Mouse (Mus musculus): ENCODE data around the gene Olfr877. TPM values are rescaled to one million over a fixed set of nuclear protein-coding genes. Genes with fewer than 3 reads are reported as not detected.

Olfr877 gene
- not detected for total RNA-seq (2021)

DNA sequence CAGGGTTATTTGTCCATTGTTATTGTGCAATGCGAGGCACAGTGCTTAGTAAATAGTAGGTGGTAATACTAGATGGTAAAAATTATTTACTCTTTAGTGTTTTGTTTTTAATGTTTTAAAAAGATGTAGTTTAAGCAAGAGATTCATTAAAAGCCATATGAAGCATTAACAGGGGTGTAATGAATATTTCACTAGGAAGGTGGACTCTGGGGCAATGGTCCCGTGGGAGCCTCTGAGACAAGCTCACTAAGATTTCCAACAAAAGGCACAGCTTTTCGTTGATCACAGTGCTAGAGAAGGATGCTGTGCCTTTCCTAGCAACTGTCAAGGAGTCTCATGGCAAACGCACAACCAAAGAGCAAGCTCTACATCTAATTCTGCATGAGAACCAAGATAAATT, at the start of gene Olfr877:
Gene Olfr877 (plus strand): TSS at position 301 of the 400 bp plus-strand sequence.
- DNase-seq (ENCODE audit: extremely low spot score in 1 of 2, low spot score in 2 of 2), result no peak
- intact Hi-C loops (cut with DNase I), result no loop called here

DNA sequence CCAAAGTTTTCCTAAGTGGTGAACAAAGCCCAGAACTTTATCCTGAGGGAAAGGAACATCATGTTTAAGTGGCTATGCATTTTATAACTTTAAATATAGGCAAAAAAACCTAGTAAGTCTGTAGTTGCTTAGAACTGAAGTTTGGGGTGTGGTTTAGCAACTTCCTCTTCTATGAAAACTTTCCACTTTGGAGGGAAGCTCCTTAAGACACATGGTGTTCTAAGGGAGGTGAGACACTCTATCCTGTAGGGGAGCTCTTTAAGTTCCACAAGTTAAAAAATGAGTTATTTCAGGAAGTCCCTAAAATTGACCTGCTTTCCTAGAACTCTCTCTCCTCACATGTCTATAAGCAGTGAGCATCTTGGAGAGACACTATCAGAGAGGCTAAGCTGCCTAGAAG, 46.8 kb upstream of the Olfr877 start:
- intact Hi-C loops (cut with DNase I), result no loop called here

DNA sequence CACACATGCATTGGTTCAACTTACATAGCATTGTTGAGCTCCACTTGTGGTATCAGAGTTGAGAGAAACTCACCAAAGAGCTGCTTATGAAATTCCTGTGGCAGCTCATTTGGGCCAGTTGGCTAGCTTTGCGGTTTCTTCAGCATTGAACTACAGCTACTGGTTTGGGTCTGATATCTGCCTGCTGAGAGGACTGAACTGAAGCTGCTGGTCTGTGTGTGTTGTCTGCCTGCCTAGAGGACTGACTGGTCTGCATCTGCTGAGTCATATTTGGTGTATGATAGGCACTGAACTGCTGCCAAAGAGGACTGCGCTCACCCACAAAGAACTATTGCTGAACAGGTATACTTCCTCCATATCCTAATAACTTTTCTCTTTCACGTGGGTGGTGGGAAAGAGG, 45.6 kb upstream of the Olfr877 start:
- no peak for DNase-seq (ENCODE audit: extremely low spot score in 1 of 2, low spot score in 2 of 2)
- intact Hi-C loops (cut with DNase I), result no loop called here

More for the DNA sequence above, 46.8 kb upstream of the Olfr877 start:
- DNase-seq (ENCODE audit: extremely low spot score in 1 of 2, low spot score in 2 of 2), result no peak

DNA sequence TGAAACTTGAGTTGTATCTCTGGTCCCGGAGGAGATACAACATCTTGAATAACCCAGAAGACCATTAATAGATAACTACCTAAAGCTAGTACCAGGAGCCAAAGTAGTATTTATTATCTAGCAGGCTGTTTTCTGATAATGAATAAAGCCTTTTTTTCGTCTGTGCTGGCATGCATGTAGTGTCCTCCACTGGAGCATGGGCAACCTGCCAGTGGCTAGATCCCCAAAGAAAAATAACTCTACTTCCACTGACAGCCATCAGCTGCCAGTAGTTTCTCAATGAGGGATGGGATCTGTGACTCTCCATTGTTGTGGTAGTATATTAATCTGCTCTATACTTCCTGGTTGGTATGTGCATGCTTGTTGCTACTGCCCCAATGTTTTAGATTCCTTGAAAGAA, 45.1 kb upstream of the Olfr877 start:
- no peak for DNase-seq (ENCODE audit: extremely low spot score in 1 of 2, low spot score in 2 of 2)
- intact Hi-C loops (cut with DNase I), result no loop called here

DNA sequence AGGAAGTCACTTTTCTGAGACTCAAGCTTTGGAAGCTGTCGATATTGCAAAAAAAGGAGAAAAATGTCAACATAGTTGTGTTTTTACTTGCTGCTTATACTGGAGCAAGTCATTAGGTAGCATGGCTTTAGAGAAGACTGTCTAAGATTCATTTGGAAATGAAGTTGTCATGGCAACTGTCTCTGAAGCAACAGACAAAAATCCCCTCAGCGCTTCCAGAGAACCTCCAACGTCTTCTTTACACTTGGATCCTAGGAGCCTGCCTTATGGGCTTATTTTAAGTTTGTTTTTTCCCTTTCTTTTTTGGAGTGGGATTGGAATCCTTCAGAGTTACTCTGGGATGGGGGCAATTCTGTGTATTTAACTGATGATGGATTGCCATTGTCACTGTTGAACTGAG, 39.4 kb upstream of the Olfr877 start:
- peak in 1 of 2 experiments; percentile 74 for DNase-seq (ENCODE audit: extremely low spot score in 1 of 2, low spot score in 2 of 2)
- intact Hi-C loops (cut with DNase I), result no loop called here

DNA sequence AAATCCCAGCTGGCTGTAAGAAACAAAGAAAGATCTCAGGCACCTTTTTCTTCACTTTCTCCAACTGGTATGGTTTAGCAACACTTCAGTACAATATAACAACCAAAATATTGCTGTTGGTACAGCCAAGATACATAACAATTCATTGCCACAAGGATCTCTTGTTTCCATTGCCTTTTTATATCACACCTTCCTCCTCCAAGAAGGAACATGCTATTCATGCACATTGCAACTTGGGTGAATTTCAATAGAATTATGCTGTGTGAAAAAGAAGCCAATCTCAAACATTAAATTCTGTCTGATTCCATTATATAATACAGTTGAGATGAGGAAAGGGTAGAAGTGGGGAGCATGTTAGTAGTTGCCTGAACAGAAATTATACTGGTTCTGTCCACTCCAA, 24.2 kb upstream of the Olfr877 start:
- intact Hi-C loops (cut with DNase I), result loop anchor here (5.0 kb wide), 1 partner anchor 97 kb away; no protein-coding TSS in a partner anchor
- DNase-seq (ENCODE audit: extremely low spot score in 1 of 2, low spot score in 2 of 2), result no peak

DNA sequence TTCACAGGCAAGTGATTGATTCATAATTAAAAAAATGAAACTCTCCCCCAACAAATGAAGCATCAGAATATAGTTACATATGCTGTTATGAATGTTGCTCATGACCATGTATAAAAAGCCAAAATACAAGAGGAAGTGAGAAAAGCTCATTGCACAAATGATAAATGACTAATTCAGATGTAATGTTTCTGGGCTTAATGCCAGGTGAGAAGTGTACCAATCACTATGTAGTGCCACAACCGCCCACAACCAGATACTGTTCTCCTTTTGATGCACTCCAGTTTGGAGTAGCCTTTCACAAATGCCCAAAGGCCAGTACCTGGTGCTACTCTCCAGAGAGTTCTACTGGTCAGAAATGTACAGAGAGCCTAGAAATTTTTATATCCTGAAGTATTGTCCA, 20.7 kb upstream of the Olfr877 start:
- intact Hi-C loops (cut with DNase I), result loop anchor here (5.0 kb wide), 1 partner anchor 94 kb away; no protein-coding TSS in a partner anchor

DNA sequence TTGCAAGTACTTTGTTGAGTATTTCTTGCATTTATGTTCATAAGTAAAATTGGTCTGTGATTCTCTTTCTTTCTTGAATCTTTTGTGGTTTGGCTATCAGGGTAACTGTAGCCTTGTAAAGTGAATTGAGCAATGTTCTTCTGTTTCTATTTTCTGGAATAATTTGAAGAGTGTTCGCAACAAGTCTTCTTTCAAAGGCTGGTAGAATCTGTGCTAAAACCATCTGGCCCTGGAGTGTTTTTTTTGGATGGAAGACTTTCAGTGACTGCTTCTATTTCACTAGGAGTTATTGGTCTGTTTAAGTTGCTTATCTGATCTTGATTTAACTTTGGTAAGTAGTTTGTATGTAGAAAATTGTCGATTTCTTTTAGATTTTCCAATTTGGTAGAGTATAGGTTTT, 4.8 kb upstream of the Olfr877 start:
- intact Hi-C loops (cut with DNase I), result no loop called here
- DNase-seq (ENCODE audit: extremely low spot score in 1 of 2, low spot score in 2 of 2), result no peak

More for the DNA sequence above, 20.7 kb upstream of the Olfr877 start:
- DNase-seq (ENCODE audit: extremely low spot score in 1 of 2, low spot score in 2 of 2), result no peak

DNA sequence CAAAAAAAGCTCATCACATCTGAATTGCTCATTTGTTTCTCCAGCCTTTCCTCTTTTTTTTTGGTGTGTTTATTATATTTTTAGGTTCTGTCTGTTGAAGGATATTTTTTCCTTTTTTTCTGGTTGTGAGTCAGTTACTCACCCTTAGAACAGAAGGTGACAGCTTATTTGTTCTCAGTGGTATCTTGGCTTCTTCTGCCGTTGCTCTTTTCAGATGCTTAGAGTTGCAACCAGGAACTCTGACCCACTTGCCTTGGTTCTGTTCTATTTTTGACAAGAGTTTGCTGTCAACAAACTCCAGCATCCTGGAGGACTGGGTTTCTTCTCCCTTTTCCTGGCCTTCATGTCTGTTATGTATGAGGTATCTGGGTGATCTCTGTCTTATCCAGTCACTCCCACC, 9.3 kb downstream of the Olfr877 start:
- intact Hi-C loops (cut with DNase I), result no loop called here
- no peak for DNase-seq (ENCODE audit: extremely low spot score in 1 of 2, low spot score in 2 of 2)

DNA sequence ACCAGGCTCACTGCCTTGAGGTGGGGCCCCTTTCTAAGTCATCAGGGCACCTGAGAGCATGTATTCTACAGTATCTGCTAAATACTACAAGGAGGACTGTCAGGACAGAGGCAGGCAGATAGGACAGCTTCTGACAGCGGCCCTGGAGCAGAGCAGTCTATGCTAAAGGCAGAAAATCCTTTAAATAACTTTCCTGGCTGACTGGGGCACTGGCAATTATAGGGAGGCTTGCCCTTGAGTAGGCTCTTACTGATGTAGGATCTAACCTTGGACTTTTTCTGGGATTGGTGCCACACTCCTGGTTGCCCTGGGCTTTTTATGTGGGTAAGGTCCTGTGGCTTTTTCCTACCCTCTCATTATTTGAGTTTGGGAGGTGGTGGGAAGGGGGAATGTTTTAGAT, 16.2 kb downstream of the Olfr877 start:
- DNase-seq (ENCODE audit: extremely low spot score in 1 of 2, low spot score in 2 of 2), result no peak
- intact Hi-C loops (cut with DNase I), result no loop called here

DNA sequence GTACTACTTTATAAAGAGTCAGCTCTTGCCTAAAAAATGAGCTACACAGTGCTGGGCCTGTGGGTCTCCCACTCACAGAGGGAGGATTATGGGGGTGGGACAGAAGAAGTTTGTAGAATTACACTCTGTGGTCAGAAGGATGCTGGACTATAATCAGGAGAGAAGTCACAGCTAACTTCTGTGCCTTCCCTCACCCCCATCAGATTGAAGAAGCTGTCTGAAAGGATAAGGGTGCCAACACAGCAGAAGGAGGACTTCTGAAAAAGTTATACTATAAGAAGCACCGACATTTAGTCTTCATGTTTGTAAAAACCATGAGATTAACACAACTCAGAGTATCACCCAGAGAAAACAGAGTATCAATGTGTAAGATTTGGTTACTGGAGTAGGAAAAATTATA, 17.0 kb downstream of the Olfr877 start:
- no peak for DNase-seq (ENCODE audit: extremely low spot score in 1 of 2, low spot score in 2 of 2)
- intact Hi-C loops (cut with DNase I), result no loop called here

DNA sequence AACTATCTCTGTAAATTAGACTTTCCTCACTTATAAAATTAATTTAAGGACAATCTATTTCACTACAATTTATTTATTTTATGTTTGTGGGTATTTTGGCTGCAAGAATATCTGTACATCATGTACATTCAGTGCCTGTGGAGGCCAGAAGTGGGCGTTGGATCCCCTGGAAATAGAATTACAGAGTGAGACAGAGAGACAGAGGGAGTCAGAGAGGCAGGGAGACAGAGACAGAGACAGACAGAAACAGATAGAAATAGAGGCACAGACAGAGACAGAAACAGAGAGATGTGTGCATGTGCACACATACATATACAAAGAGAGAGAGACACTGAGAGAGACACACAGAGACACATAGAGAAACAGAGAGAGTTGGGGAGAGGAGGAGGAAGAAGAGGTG, 17.5 kb downstream of the Olfr877 start:
- intact Hi-C loops (cut with DNase I), result no loop called here
- DNase-seq (ENCODE audit: extremely low spot score in 1 of 2, low spot score in 2 of 2), result no peak

DNA sequence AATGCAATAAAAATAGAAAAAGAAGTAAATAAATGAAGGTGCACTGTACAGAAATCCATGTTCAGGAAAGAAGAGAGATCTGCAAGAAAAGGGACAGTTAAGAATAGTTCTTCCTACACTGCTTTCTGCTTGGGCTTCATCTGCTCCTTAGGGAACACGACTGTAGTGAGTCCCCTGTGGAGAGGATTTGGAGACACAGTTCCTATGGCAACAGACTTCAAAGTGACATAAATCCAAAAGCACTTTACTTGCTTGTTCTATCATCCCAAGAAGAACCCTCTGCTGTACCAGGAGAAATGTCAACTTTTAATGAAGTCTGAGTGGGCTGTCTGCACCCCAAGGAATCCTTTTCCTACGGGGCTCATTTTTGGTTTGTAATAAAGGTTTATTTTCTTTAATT, 36.9 kb downstream of the Olfr877 start:
- intact Hi-C loops (cut with DNase I), result no loop called here
- DNase-seq (ENCODE audit: extremely low spot score in 1 of 2, low spot score in 2 of 2), result peak in 1 of 2 experiments; percentile 63

DNA sequence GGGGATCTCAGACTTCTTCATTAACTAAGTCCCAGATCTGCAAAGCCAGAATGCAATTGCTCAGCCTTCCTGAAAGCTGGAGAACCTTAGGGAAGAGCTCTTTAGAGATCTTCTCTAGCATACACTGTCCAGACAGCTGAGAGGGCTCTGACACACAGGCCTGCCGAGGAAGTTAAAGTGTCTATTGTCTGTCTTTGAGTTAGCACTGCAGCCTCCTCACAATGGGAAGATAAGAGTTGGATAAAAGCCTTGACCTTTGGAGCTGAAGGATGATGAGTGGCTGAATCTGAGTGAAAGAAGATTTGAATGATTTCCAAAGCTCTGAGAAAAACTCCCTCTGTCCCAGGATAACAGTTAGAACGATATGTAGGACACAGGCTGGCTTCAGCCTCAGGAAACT, 42.6 kb downstream of the Olfr877 start, which contains the start of gene Olfr145:
Gene Olfr145 (plus strand): TSS at position 64 of the 400 bp plus-strand sequence.
- intact Hi-C loops (cut with DNase I), result no loop called here

DNA sequence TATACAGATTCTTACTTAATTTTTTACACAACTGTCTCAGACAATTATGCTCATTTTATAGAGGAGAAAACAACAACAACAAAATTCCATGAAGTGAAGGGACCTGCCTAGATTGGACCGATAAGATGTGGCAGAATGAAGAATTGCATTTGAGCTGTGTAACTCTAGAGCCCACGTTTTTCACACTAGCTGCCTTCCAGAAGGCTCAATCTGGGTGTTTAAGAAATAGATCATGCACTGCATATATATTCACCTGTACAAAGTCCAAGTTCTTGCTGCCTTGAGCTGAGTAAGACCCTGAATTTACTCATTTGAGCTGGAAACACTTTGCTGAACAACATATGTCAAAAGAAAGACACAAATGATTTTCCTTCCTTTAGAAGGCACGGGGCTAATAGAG, 51.5 kb downstream of the Olfr877 start:
- DNase-seq (ENCODE audit: extremely low spot score in 1 of 2, low spot score in 2 of 2), result no peak
- intact Hi-C loops (cut with DNase I), result no loop called here

More for the DNA sequence above, 42.6 kb downstream of the Olfr877 start, which contains the start of gene Olfr145:
- no peak for DNase-seq (ENCODE audit: extremely low spot score in 1 of 2, low spot score in 2 of 2)

Other genes starting within 250 kb of the Olfr877 start
- 1 to 10 TPM; 1.9 to 2.2 TPM for gene Spa17, start 240.5 kb upstream of the Olfr877 start, total RNA-seq (2021)
- gene Tbrg1, start 197.0 kb upstream of the Olfr877 start, total RNA-seq (2021), result 10 to 100 TPM; 54.1 to 58.3 TPM
- not detected for gene Panx3, start 185.0 kb upstream of the Olfr877 start, total RNA-seq (2021)
- gene Olfr160, start 138.0 kb upstream of the Olfr877 start, total RNA-seq (2021), result not detected
- not detected for gene Olfr874, start 109.2 kb upstream of the Olfr877 start, total RNA-seq (2021)
- not detected for gene Olfr875, start 82.4 kb upstream of the Olfr877 start, total RNA-seq (2021)
- gene Olfr876, start 51.2 kb upstream of the Olfr877 start, total RNA-seq (2021), result not detected
- gene Olfr145, start 42.5 kb downstream of the Olfr877 start, total RNA-seq (2021), result under 1 TPM in 1 of 2 experiments, not detected in 1; 0.06 TPM
- gene Olfr878, start 63.6 kb downstream of the Olfr877 start, total RNA-seq (2021), result not detected
- not detected for gene Olfr881, start 137.6 kb downstream of the Olfr877 start, total RNA-seq (2021)
- not detected for gene Olfr883, start 171.5 kb downstream of the Olfr877 start, total RNA-seq (2021)
- gene Olfr884, start 192.3 kb downstream of the Olfr877 start, total RNA-seq (2021), result not detected
- not detected for gene Olfr885, start 207.1 kb downstream of the Olfr877 start, total RNA-seq (2021)
- under 1 TPM in 1 of 2 experiments, not detected in 1; 0.06 TPM for gene Olfr887, start 229.8 kb downstream of the Olfr877 start, total RNA-seq (2021)

Data from left cerebral cortex, postnatal 10 days (tissue).